Mouse (Mus musculus): ENCODE results near the gene Fnip2.
A peak's percentile ranks its signal among the peaks of the same experiment; 100 is the strongest.
"Not testable (repeated sequence)": the region's sequence is repeated elsewhere in the genome, so short reads cannot be mapped to it uniquely, and the experiment has no call there.

Gene Fnip2

GRCm38 (mm10) chr3:79472362-79472761, 95.2 kb downstream of the Fnip2 start:
- no peak for DNase-seq

- DNase-seq = no peak
Observed at GRCm38 (mm10) chr3:79469440-79469839, 98.2 kb downstream of the Fnip2 start.

DNA sequence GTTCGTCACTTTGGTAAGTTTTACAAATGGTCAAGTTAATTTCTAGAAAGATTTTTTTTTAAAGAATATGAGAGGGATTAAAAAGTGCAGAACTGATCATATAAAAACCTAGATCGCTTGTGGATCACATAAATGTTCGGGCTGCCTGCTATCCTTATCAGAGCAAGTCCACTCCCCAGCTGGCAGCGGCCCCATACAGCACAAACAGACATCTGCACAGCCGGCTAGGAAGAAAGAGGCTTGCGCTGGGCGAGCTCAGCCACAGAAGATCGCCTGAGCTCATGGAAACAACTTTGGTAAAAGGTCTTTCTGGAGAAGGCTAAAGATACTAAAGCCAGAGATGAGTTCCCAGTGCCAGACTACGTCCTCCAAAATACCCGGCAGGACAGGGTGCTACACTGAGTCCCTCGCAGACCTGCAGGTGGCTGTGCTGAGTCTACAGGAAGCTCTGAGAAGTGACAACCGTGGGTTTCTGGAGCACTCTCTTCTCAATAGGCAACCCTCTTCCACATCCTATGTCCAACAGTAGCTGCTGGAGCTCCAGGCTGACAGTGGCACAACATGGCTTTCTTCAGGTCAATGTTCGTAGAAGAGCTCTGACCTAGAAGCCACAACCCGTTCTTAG, 108.8 kb downstream of the Fnip2 start:
- no peak for DNase-seq

DNA sequence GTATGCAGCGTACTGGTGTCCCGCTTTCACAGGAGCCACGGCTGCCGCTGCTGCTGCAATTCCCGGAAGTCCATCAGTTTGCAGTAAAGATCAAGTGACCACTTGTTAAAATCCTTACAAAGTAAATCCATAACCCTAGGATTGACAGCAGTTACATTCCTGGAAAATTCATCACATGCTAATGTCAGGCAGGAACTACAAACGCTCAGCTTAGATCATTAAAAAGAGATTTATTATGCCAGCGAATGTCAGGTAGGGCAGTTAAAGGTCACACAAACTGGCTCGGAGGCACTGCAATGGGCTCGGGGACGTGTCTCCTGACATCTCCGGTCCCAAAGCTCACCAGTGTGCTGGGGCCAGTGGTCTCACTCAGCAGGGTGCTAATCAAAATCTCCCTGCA, 111.8 kb downstream of the Fnip2 start:
- peak; percentile 31 for DNase-seq

DNA sequence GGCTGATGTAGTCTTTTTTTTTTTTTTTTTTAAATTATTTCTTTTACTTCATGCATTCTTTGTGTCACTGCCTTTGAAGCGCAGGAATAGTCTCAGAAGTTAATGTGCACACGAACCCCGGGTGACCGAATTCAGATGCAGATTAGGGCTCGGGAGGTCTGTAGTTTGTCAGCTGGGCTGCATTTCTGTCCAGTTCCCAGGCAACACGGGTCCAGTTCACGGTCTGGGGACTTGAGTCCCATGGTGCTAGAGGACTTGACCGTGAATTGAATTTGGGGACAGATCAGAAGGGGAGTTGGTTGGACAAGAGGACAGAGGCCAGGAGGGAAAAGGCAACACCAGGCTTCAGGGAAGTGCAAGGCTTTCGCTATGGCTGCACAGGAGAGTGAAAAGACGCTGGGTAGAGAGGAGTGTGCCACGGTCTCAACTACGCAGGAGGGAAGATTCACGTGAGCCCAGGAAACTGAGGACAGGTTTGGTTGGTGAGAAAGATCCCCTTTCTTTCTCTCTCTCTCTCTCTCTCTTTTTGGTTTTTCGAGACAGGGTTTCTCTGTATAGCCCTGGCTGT, 114.8 kb downstream of the Fnip2 start:
- DNase-seq = peak; percentile 77

DNA sequence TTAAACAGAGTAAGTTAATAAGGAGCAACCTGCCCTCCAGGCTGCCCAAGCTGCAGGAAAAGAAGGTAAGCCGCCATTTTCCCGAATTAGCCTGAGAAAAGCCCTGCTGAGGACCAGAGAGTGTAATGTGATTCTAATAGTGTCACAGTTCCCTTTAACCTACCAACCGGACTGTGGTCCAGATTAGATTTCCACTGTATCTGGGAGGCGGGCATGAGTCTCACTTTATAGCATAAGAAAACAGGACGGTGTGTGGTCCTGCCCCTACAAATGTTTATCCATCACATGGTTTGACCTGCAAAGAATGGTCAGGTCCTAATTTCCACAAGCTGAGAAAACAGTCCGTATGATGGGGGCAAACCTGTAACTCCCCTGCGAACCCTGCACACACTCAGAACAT, 118.2 kb downstream of the Fnip2 start:
- peak; percentile 37 for DNase-seq

DNA sequence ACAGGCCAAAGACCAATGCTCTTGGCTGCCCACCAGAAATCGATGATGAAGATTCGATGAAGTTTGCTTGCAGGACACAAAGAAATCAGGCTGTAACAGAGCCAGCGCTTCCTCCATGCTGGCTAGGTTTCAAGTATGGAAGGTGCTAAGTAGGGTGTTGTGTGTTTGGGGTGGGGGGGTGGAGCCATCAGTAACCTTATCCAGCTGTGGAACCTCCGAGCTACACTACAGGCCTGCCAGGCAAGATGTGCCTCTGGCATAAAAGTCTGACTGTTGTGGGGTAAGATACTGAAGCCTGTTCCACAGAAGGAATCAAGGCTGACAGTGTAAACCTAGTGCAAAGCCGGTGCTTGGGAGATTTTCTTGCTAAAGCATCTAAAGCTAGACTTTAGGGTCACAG, 119.2 kb downstream of the Fnip2 start:
- DNase-seq = no peak

DNA sequence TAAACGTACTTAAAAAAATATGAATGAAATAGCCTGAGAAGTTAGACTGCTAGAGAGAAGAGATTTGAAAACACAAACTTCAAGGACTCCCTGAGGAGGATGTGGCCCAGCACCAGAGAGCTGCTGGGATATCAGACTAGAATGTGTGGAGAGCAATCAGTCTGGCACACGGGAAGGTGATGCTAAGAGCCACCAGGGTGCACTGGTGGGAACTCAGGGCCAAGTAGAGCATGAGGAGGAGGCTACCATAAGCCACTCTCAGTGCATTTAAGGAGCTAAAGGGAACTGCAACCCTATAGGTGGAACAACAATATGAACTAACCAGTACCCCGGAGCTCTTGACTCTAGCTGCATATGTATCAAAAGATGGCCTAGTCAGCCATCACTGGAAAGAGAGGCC, 120.9 kb downstream of the Fnip2 start:
- DNase-seq = not testable (repeated sequence)

- DNase-seq = no peak
Observed at GRCm38 (mm10) chr3:79446124-79446523, 121.5 kb downstream of the Fnip2 start.

- DNase-seq = no peak
Observed at GRCm38 (mm10) chr3:79445041-79445440, 122.6 kb downstream of the Fnip2 start.

DNA sequence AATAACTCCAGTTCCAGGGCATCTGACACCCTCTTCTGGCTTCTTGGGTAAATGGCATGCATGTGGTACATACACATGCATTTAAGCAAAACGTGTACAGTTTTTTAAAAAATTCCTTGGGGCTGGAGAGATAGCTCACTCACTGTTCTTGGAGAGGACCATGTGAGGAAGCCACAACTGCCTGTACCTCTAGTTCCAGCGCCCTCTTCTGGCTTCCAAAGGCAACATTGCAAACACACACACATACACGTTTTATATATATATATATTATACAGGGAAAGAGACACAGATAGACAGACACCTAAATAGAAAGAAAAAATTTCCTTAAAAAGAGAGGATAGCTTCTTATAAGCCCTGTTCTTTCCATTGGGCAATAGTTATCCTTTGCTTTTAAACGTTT, 123.7 kb downstream of the Fnip2 start:
- DNase-seq = no peak

GRCm38 (mm10) chr3:79440976-79441491, 126.6 kb downstream of the Fnip2 start:
- DNase-seq = no peak

DNA sequence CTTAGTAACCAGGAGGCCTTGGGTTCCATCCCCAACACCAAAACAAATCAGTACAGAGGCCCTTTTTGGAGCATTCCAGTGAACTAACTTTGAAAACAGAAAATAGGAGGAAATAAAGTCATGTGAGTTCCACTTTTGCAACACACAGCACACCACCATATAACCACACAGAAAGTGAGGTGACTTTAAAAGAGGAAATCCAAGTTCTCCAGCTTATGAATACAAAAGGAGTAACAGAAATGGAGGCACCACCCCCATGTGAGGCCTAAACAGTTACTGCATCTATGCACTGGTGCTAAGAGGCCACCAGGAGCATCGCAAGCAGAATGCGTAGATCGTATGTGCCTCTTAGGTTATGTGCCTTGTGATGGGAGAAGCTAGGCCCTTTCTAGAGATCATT, 129.3 kb downstream of the Fnip2 start:
- no peak for DNase-seq

DNA sequence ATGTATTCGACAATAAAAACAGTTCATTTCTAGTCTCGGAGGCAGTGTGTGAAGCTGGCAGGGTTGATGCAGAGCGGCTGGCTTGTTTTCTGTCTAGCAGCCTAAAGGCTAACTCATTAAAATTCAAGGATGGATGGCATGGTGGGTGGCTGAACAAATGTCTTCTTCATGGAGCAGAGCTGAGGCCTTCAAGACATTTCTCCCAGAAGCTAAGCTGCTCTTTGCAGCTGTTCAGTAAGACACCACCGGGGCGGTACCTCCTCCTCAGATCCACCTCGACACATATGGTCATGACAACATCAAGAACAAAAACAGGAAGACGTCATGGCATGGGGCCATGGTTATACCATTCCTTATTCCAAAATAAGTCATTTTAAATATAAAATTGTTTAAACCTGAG, 131.4 kb downstream of the Fnip2 start:
- DNase-seq = no peak

GRCm38 (mm10) chr3:79434985-79435384, 132.6 kb downstream of the Fnip2 start:
- DNase-seq = no peak

DNA sequence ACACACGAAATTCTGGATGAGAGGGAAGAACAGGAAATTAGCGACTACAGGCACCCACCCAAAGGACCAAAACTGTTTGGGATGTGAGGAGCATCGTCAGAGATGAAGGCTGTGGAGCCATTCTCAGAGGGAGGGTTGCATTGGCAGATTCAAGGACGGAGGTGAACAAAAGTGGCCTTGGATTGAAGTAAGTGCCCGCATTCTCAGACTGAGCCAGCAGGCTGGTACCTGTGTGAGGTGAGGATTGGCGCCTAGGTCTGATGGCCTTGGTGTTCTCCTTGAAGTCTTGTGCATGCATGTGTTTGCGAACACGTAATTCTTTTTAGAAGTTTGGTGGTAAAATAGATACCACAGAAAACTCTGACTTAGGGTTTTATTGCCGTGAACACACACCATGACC, 133.2 kb downstream of the Fnip2 start:
- no peak for DNase-seq

- no peak for DNase-seq
Observed at GRCm38 (mm10) chr3:79433593-79433992, 134.0 kb downstream of the Fnip2 start.

- no peak for DNase-seq
Observed at GRCm38 (mm10) chr3:79425441-79425840, 142.2 kb downstream of the Fnip2 start.

DNA sequence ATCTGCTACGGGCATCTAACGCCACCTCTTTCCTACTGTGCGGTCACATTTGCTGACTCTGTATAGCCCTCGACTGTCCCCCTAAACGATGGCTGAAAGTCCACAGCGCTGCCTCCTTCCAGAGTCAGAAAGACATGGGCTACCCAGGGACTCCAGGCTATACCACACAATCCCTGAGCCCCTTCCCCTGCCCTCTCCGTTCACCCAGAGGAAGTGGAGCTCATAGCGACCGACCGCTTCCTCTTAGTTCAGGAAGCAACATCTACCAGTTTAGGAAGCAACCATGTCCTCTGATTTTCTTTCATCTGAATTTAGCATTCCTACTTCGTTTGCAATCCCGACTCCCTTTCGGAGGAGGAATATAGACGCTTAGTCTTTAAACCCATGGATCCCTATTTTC, 148.7 kb downstream of the Fnip2 start:
- DNase-seq = no peak

DNA sequence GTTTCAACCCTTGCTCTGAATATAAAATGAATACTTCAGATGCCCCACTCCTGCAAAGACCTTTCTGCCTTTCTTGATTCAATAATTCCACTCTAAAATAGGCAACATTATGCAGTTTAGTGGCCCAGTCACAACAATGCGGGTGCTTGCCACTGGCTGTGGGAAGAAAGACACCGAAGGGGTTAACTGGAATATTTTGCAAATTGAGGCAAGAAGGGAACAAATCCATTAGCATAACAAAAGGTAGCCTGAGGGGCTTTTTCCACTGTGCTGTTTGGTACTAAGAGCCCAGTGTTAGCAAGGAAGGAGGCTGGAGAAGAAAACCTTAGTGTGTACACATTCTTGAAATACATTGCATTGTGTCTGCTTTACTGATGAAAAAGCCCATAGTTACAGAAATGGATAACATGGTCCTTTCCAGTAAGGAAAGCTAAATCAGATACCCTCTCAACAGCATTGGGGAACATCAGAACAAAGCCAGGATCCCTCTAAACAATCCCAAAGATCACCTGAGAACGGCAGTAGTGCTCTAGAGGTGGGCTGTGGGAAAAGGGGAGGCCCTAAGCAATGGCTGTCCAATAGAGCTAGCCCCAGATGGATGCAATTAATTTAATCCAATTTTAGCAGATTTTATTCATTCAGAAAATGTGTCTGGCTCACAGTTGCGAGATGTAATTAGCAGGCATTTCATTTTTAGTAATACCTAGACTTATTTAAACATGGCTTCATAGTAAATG, 150.5 kb downstream of the Fnip2 start:
- DNase-seq = peak; percentile 78

GRCm38 (mm10) chr3:79415929-79416328, 151.7 kb downstream of the Fnip2 start:
- no peak for DNase-seq

DNA sequence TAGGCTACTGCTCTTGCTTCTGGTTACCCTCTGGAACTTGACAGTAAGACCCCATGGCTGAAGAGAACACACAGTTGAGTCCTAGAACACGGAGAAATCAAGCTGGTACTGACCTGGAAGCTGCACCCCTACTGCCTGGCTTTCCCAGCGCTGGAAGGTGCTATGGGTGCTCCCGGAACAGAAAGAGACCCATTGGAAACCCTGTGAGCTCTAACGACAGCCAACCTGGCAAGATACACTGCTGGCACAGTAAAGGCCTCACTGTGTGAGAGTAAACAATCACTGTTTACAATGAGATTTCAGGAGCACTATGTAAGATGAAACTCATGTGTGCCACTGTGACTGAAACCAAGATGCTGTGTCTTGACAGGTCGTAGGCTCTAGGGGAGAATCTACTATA, 152.5 kb downstream of the Fnip2 start:
- no peak for DNase-seq

DNA sequence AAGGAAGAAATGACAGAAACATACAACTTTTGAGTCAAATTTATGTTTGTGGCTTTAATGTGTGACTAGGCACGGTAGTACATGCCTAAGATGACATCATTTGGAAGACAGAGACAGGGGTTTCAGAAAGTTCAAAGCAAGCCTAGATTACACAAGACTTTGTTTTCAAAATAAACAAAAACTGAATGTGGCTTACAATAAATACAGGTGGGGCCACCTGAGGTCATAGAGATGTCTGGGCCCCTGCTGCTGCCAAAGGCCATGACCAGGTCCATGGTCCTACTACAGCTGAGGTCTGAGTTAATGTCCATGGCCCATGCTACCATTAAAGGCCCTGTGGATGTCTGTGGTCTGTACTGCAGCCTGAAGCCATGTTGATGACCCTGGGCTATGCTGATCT, 154.1 kb downstream of the Fnip2 start:
- no peak for DNase-seq

DNA sequence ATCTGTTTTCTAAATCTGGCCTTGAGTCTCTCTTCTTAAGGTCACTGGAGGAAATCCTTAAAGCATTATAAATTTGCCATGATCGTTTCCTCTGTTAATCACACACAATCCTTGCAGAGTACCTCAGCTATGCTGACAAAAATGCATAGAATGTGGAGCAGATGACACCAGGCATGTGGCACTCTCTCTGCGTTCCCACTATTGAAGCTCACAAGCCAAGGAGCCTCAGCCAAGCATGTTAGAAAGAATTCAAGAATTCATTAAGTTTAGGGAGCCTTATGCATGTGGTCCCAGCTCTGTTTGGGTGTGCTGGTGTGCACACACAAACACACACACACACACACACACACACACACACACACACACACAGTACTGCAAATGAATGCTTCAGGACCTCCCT, 155.9 kb downstream of the Fnip2 start:
- no peak for DNase-seq

Data from embryo, embryonic 11 days (tissue).